Mouse (Mus musculus) embryo, embryonic 10 days (tissue): ENCODE measurements around the gene Prickle1.
A peak's percentile ranks its signal among the peaks of the same experiment; 100 is the strongest.

Source experiments
- DNase-seq: peaks from one replicate; pipeline ENCODE4 v3.0.0-alpha.2; 2015; ENCODE audit warnings: low spot score

The Prickle1 gene

DNA sequence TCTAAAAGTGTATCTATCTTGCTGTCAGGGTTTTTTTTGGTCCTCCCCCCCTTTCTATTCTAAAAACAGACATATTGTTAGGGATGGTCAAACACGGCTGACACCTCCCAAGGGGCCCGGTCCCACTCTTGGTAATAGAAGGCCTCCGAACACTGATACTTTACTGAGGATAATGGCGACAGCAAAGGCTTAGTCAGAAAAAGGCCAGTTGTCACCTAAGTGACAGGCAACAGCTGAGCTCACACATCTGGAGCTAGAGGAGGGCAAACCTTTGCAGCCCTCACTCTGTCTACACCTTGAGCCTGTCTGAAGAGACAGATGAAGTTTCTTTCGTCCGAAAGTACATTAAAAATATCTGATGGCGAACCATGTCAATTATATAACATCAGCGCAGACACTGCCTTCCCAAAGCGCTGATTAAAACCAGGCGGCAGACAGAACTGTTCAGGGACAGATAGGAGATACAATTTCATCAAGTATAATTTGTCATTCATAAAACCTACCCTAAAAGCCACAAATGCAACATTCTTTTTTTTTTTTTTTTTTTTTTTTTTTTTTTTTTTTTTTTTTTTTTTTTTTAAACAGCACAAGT is 1.3 kb downstream of the Prickle1 start:
- DNase-seq = peak; percentile 60

DNA sequence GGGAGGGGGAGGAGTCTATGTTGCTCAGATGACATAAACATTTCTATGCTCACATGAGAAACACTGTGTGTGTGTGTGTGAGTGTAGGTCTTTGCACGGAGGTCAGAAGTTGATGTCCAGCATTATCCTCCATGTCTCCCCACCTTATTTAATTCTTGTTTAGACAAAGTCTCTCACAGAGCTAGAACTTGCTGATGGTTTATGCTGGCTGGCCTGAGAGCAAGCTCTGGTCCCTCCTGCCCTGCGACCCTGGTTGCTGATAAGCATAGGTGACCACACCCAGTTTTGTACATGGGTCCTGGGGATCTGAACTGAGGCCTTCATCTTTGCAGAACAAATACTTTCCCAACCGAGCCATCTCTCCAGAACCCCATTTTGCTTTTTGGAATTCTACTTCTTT is 3.1 kb downstream of the Prickle1 start:
- DNase-seq = no peak

DNA sequence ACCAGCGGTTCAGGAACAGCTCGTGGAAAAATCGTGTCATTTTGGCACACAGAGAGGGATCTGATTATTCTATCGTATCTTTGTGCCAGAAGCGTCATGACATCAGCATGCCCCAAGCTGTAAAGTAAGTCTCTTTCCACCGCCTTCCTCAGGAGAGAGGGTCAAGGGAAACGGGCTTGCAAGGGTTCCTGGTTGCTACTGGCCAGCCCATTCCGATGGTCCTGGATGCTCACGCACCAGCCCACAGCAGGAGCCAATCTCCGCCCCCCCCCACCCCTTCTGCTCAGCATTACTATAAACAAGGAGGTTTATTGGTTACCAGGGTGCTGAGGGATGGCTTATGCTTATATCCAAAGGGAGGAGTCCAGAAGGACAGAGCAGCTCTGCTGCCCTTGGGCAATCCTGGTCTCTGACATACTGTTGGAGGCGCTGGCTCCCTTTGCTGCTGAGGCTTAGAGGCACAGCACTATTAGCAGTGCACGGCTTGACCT is 3.8 kb downstream of the Prickle1 start:
- DNase-seq = peak; percentile 83

DNA sequence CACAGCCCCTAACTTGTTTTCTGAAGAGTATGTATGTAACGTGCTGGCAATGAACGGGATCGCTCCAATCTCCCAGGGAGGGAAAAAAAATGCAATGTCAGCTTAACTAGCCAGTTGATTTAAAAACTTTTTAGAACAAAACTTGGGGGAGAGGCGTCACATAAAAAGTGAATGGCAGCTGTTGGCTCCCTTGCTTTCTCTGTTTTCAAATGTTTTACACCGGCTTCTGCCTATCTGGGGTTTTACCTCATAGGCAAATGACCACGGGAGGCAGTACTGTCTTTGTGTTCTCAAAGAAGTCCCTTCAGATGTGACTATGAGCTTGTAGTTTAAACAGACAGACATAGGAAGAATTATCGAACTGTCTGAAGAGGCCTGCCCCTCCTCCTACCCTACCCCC is 4.3 kb downstream of the Prickle1 start:
- no peak for DNase-seq

DNA sequence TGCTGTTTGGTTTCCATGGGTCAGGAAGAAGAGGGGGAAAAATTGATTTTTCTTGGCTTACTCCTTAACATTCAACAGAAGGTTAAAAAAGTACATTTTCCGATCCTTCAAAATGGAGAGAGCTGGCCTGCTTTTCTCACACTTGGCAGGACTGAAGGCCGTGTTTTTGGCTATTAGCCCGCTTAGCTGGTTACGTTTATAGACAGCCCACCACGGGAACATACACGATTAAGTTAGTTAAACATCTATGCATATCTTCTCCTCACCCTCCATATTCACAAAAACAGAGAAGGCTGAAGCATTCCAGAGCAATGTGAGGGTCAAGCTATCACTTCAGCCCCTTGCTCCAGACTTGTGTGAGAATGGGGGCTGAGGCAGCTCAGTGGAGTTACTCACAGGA is 7.3 kb downstream of the Prickle1 start:
- DNase-seq = no peak

DNA sequence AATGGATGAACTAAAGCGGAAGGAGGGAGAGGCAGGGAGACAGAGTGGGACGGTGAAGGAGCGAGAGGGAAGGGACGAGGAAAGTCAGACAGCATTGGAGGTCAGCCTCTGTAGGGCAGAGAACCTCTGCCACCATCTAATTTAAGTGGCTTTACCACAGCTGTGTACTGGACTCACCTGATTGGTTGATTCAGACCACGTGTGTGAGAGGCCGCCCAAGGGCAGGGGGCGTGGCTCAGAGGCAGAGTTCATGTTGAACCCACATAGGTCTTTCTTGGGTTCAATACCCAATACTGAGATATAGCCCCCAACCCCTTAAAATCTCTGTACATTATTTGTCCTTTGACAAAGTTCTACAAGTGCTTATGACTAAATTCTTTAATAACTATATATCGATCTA is 8.0 kb downstream of the Prickle1 start:
- no peak for DNase-seq

DNA sequence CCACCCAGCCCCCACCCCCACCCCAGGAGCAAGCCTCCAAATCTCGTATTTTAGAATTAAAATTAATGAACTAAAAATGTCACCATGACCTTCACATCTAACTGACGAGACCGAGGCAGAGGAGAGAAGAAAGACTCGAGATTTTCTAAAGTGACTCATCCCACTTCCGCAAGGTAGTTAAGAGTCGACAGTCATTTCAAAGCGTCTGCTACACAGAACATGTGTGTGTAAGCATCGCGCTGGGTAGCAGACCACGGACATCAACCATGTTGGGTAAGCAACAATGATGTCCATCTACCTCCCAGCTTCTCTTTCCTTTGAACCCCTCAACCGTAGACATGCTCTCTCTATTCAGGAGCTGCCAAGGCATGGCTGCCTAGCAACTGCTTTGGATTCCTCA is 12.6 kb downstream of the Prickle1 start:
- no peak for DNase-seq

DNA sequence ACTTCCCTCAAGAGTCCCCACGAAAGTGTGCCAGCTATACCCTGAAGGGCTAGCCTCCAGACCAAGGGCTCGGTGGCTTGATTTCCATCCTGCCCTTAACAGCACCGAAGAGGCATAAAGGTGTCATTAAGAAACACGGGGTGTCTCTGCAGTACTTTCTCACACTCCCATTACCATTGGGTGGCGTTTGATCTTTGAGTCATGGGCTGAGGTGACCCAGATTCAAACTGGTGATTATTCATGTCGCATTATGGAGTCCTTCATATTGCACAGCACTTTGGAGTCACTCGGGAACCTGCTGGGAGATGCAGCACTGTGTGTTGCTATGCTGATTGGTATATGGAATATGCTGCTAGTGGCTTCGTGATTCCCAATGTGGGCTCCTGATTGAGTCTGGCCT is 14.0 kb downstream of the Prickle1 start:
- DNase-seq = no peak

DNA sequence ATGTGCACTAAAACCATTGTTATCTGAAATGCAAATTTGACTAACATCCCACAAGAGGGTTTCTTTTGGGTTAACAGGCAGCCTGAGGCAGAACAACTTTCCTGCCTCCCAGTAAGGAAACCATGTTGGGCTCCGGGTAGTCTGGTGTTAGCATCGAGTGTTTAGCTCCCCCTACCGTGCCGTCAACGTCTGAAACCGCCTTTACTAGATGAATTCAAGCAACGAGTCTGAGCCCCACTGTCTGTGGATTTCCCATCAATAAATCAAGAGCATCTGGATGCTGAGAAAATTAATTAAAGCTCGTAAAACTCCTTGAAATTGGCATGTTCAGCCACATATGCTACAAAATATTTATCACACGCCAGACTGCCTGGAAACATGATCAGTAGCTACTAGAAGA is 15.8 kb downstream of the Prickle1 start:
- DNase-seq = peak; percentile 44

DNA sequence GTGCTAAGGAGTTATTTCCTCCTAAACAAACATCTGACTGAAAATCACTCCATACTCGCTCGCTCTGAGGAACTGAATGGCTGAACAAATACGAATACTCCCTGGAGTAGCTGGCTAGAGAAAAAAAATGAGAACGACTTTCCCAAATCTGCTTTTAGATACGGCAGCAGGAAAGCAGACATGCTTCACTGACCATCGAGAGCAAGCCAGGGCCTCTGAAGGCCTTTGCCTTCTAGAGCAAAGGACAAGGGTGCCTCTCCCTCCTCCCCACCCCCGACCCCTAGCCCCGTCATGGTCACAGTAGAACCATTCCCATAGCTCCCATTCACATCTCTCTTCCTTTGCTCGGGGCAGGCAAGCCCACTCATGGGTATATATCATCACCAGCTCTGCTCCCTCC is 16.6 kb downstream of the Prickle1 start:
- no peak for DNase-seq

DNA sequence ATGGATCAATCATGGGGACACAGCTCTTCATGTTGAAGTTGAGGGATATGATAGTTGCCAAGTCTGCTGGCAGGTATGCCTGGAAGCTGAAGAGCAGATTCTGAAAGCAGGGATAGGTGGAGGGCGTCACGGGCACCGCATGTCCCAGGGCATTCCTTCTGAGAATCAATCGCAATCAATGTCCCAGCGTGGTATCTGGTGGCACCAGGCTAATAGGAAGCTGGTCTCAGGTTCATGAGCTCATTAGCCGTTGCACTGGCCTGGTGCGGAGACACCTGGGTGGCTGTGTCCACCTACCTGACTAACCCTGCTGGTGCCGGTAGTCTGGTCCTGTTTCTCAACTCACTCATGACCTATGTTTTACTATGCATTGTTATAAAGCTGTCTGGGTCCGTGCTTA is 19.3 kb downstream of the Prickle1 start:
- DNase-seq = no peak

DNA sequence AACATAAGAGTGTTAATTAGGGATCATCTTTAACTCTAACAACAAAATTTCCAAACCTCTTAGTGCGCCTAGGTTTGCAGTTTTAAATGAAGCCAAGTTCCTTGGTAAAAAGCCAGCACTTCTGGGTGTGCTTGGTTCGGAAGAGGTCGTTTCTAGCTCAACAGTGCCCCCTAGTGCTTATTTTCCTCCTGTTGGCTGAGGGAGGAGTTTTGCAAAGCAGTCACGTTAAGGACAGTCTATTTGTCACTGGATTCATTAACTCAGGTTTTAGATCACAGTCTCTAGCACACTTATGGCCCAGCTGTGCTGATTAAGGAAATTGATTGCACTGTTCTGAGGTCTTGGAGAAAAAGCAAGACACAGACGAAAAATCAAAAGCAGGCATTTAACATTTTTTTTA is 19.8 kb downstream of the Prickle1 start:
- DNase-seq = peak; percentile 87

DNA sequence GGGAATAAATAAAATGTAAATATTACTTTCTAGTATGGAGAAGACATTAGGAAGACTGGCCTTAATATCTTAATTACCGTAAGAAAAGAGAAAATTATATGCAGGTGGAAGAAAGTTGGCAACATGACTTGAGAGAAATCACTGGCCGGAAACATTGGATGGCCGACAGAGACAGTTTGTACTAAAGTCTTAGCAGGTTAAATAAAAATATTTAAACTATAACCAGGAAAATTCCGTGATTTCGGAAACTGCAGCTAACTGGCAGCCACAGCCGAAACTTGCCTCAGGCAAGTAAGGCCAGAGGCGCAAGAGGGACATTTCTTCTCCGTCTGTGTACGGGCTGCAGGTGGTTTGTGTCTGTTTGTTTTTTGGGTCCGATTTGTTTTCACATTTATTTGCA is 22.8 kb downstream of the Prickle1 start:
- DNase-seq = no peak

DNA sequence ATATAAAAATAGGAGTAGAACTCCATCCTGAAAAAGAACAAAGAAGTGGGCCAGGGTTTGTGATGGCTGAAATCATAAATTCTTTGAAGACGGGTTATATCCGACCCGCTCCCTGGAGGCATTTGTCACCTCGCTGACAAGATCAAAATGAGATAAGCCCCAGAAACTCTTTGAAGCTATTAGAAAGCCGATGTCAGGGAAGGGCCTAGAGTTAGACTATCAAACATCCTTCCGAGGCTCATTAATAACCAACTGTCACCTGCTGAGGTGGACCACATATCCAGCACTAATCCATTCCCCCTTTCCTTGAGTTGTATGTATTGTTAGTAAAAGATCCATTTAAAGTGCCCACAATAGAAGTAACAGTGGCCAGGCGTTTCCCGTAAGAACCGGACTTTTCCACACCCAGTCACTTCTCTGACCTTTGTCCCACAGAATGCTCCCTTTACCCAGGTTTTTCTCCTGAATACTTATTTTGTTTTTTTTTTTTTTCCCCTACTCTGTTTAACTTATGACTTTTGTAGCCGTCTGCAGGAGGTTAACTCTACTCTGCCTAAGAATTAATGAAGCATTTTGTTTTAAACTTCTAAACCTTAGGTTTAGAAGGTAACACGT is 24.7 kb downstream of the Prickle1 start:
- DNase-seq = no peak

DNA sequence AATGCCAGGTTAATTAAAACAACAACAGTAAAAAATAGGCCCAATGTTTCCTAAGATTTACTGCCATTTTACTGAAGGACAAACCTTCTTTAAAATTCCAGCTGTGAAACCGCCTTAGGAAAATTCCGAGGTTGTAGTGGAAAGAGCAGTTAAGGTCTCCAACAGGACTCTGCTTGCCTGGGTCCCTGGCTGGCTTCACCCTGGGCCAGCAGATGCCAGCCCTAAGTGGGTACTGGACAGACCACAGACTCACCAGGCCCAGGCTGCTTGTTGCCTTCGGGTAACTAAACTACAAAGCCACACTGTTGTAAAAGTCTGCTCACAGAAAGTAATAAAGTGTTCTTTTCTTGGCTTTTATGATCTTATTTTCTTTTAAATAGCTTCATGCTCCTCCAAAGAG is 26.8 kb downstream of the Prickle1 start:
- DNase-seq = no peak

DNA sequence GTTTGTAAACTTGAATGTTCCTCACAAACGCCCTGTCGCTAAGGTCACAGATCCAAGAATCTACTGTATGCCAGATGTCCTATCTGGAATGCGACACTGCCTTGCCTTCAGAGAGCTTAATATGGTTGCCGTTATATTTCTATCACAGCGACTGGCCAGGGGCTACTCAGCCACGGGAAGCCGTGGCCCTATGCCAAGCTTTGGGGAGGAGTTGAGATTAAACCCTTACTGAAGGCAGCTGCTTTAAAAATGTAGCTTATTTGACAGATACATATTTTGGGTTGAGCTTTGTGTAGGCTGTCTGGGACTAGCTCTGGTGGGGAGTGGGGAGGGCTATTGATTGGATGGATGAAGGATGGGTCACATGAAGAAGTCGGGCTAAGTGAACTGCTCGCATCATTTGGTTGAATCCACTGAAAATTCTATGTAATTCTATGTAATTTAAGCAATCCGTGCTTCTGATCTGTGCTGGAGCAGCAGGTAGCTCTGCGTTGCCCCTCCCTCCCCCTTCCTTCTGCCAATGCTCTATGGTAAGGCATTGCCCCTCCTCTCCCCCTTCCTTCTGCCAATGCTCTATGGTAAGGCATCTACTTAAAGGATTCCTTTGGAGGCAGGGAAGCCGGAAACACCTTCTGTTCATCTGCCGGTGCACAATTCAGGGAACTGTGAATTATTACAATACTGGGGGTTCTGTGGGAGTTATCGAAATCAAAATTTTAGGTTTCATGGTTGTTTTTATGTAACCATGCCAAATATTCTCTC is 28.0 kb downstream of the Prickle1 start:
- no peak for DNase-seq

DNA sequence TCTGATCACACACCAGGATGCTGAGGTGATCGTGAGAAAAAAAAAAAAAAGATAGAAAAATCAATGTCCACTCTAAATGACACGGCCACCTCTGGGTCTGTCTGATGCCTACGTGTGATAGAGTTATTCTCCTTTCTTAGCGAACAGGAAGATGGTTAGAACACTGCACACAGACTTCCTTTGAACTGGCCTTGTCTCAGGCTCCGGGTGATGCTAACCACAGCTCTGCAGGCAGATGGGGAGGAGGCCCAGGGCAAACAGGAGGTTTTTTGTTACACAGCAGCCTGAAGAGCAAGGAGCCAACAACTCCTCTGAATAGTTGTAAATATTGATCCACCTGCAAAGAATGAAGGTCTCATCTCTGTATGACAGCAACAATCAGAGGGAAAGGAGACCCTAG is 32.2 kb downstream of the Prickle1 start:
- DNase-seq = no peak

DNA sequence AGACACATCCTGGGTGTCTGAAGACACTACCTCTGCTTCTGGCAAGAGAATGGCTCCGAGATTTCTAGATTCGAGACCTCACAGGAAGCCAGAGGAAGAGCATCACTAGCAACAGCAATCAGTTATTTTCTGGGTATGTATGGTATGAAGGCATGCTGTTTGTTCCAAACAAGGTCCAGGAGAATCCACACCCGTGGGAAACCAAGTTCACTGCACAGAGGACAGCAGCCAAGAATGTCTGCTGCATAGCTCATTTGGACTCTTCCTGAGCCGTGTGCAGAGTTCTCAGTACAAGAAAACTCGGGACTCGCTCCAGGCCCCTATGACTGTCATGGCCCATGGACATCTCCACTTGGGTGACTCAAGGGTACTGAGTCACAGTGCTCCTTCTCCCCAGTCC is 34.2 kb downstream of the Prickle1 start:
- DNase-seq = no peak

DNA sequence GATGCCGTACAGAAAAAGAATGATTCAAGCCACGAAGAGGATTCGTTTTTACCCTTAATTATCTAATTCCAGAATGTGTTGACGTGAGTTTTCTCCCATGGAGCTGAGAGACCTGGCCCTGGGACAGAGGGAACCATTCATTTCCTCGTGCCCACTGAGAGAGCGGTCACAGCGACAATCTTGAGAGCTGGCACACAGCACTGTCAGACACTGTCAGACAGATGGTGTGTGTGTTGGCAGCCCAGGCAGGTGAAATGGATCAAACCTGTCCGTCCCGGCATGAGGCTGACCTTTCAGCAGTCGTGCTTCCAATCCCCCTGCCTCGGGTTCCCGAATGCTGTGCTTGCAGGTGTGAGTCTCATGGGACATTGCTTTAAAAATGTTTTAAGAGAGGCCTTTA is 37.3 kb downstream of the Prickle1 start:
- no peak for DNase-seq

DNA sequence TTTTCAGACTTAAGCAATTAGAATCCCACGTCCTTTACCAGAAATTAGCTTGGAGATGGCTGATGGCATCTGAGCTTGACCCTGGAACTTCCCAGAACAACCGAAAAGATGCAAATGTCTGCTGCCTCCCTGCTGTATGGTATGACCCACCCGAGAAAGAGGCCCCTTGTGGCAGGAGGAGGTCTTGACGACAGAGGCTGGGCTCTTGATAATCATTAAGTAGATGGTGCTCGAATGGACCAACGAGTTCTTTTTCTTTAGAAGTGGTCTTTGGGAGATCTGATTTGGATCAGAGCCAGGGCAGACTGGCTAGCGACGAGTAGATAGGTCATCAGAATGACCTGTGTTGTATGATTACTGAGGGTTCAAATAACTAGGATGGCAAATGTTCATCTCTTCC is 40.0 kb downstream of the Prickle1 start:
- DNase-seq = no peak

DNA sequence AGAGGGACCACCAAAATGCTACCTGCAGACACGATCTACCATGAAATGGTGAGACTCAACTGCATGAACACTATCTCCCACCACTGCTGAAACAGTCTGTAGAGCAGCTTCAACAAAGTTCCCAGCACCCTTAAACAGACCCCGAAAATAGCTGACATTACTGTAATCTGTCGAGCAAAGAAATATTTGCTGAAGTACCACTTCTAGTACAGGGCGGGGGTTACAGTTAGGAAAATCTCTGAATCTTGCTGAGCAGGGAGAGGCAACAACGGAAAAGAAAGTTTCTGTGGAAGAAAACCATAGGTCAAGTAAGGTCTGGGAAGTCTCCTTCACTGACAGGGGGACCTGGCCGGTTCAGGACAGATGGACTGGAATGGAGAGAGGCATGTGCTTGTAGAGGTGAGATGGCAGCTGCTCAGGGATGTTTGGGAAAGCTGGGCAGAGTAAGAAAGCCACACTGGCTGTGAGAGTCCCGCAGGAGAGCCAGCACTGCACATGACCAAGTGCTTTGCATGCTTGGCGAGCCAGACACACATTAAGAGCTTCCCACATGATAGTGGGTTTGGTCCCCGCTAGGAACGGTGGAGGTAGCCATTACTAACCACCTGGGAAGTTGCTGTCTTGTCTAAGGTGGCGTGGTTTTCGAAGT is 41.4 kb downstream of the Prickle1 start:
- no peak for DNase-seq

DNA sequence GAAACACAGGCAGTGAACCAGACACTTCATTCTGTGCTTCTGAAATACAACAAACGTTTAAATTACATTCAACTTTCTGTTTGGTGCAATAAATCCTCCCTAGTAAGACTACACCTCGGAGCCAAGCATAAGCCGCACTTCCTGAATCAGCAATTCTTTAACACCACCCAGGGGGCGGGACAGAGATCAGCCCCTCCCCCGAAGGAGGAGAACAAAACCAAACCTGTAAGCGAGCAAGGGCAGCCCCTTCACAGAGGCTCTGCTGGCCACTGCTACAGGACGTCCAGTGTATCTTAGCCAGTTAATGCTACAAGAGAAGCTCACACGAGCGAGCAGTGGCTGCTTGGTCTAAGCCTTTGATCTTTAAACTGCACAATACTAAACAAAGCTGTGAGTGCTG is 43.5 kb downstream of the Prickle1 start:
- DNase-seq = peak; percentile 85

DNA sequence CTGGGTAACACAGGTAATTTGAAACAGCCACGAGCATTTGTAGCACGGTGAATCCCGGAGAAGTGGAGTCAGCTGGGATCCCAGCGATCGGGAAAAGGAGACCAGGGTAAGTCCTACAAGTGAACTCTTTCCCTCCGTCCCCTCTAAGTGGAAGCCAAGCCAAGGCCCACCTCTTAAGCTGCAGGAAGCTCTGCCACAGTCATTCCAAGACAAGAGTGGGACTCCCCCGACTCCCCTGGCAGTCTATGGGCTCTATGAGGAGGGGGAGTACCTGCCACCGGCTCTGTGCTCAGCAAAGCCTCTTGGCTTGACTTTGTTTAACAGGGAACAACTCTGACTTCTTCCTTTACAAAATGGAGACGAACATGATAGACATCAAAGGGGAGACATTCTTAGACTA is 47.4 kb downstream of the Prickle1 start:
- no peak for DNase-seq
